Mouse (Mus musculus): ENCODE measurements around the gene Pcbp4. TPM values are rescaled to one million over a fixed set of nuclear protein-coding genes. Genes with fewer than 3 reads are reported as not detected.

Pcbp4 gene
- polyA plus RNA-seq, 2 experiments = 5.7 to 11.3 TPM

DNA sequence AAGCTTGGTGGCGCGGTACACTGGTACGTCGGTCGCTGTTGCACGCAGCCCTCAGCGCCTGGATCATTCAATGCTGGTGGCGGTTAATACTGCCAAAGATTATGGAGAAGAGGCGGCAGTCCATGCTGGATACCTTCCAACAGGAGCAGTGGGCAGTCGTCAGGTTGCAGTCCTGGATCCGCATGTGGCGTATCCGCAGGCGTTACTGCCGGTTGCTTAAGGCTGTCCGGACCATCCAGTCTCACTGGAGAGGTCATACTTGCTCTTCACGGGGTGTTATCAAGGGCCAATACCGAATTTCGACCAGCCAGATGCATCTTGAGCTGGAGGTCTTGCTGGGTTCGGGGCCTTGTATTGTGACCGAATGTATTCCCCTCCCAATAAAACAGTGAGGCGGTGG is 48.8 kb downstream of the Pcbp4 start:
- Histone ChIP-seq H3K27ac (no peak overlapping the region), H3K4me2 (ENCODE audit: low read depth) (no peak overlapping the region), H3K4me3 (ENCODE audit: insufficient read depth in 1 of 2, low read depth in 2 of 2, low read length in 2 of 2) (no peak overlapping the region), H3K27me3 (ENCODE audit: control insufficient read depth, insufficient read depth, low read length) (no peaks in the 10 kb centered on the region), H3K9me3 (ENCODE audit: control insufficient read depth, low read length) (no peaks in the 10 kb centered on the region), H3K36me3 (replicated peaks; ENCODE audit: control insufficient read depth, insufficient read depth, low read depth) (no peaks in the 10 kb centered on the region), H3K4me1 (replicated peaks; ENCODE audit: control insufficient read depth in 2 of 2, insufficient read depth in 2 of 2, low read length in 1 of 2) (no peaks in the 10 kb centered on the region), H3K9ac (replicated peaks) (no peak overlapping the region)
- no peak for DNase-seq (ENCODE audit: low read depth in 3 of 3, low spot score in 3 of 3)
- TF ChIP-seq EP300 (IDR thresholded peaks at IDR 0.05; ENCODE audit: low read depth) = no peak
- TF ChIP-seq CTCF (IDR thresholded peaks at IDR 0.05; ENCODE audit: low read depth) = no peak
- no peak for ATAC-seq (ENCODE audit: insufficient read depth)
- 73% methylated on average over 22 of the region's 22 CpGs for WGBS (ENCODE audit: insufficient replicate concordance)

DNA sequence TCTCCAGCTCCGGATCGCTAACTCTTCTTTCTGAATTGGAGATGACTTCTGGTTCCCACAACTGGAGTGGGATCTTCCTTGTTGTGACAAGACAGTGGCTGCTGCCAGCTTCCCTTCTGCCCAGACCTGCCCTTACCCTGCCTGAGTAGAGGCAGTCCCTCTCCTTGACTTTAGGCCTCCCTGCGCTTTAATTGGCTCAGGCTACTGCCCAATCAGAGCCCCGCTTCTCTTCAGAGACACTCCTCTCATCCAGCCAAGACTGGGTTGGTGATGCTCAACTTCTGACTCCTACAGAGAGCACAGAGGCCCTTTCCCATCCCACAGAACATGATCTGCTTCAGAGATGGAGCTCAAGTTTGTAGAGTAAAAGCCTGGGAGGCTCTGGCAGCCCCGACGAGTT is 51.2 kb downstream of the Pcbp4 start:
- H3K9me3 ChIP-seq (ENCODE audit: control insufficient read depth, low read length) = no peaks in the 10 kb centered on the region
- DNase-seq (ENCODE audit: low read depth in 3 of 3, low spot score in 3 of 3) = no peak
- H3K27me3 ChIP-seq (ENCODE audit: control insufficient read depth, insufficient read depth, low read length) = no peaks in the 10 kb centered on the region
- H3K4me1 ChIP-seq (replicated peaks; ENCODE audit: control insufficient read depth in 2 of 2, insufficient read depth in 2 of 2, low read length in 1 of 2) = no peaks in the 10 kb centered on the region
- no peaks in the 10 kb centered on the region for H3K36me3 ChIP-seq (replicated peaks; ENCODE audit: control insufficient read depth, insufficient read depth, low read depth)
- no peak for TF ChIP-seq EP300 (IDR thresholded peaks at IDR 0.05; ENCODE audit: low read depth)
- TF ChIP-seq CTCF (IDR thresholded peaks at IDR 0.05; ENCODE audit: low read depth) = no peak
- H3K9ac ChIP-seq (replicated peaks) = no peak overlapping the region
- no peak overlapping the region for H3K27ac ChIP-seq
- 63% methylated on average over 6 of the region's 6 CpGs for WGBS (ENCODE audit: insufficient replicate concordance)
- ATAC-seq (ENCODE audit: insufficient read depth) = no peak
- no peak overlapping the region for H3K4me2 ChIP-seq (ENCODE audit: low read depth)
- no peak overlapping the region for H3K4me3 ChIP-seq (ENCODE audit: insufficient read depth in 1 of 2, low read depth in 2 of 2, low read length in 2 of 2)

DNA sequence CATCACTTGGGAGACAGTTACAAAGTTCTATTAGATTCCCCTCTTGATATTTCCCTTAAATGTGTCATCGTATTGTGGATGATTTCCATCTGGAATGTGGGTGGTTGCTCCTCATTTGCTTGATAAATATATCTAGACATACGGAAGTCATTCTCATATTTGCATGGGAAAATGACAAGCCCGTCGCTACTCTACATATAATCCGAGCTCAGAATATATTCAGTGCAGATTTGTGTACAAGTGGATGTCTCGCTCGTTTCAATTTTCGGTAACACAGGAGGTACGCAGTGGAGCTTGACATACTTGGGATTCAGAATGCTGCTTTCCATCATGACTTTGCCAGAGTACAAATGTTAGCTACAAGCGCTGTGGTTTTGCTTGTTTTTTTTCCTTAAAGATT is 56.3 kb downstream of the Pcbp4 start:
- no peaks in the 10 kb centered on the region for H3K9me3 ChIP-seq (ENCODE audit: control insufficient read depth, low read length)
- H3K36me3 ChIP-seq (replicated peaks; ENCODE audit: control insufficient read depth, insufficient read depth, low read depth) = no peaks in the 10 kb centered on the region
- WGBS (ENCODE audit: insufficient replicate concordance) = 76% methylated on average over 10 of the region's 10 CpGs
- H3K27me3 ChIP-seq (ENCODE audit: control insufficient read depth, insufficient read depth, low read length) = no peaks in the 10 kb centered on the region
- no peak for ATAC-seq (ENCODE audit: insufficient read depth)
- TF ChIP-seq CTCF (IDR thresholded peaks at IDR 0.05; ENCODE audit: low read depth) (no peak), EP300 (IDR thresholded peaks at IDR 0.05; ENCODE audit: low read depth) (no peak)
- H3K27ac ChIP-seq = no peak overlapping the region
- no peak overlapping the region for H3K4me2 ChIP-seq (ENCODE audit: low read depth)
- peaks cover 0 to 5% of the 10 kb centered on the region in 2 experiments; a peak in 1 of 4 replicates for H3K4me1 ChIP-seq (replicated peaks; ENCODE audit: control insufficient read depth in 2 of 2, insufficient read depth in 2 of 2, low read length in 1 of 2)
- H3K4me3 ChIP-seq (ENCODE audit: insufficient read depth in 1 of 2, low read depth in 2 of 2, low read length in 2 of 2) = no peak overlapping the region
- no peak overlapping the region for H3K9ac ChIP-seq (replicated peaks)
- DNase-seq (ENCODE audit: low read depth in 3 of 3, low spot score in 3 of 3) = no peak

DNA sequence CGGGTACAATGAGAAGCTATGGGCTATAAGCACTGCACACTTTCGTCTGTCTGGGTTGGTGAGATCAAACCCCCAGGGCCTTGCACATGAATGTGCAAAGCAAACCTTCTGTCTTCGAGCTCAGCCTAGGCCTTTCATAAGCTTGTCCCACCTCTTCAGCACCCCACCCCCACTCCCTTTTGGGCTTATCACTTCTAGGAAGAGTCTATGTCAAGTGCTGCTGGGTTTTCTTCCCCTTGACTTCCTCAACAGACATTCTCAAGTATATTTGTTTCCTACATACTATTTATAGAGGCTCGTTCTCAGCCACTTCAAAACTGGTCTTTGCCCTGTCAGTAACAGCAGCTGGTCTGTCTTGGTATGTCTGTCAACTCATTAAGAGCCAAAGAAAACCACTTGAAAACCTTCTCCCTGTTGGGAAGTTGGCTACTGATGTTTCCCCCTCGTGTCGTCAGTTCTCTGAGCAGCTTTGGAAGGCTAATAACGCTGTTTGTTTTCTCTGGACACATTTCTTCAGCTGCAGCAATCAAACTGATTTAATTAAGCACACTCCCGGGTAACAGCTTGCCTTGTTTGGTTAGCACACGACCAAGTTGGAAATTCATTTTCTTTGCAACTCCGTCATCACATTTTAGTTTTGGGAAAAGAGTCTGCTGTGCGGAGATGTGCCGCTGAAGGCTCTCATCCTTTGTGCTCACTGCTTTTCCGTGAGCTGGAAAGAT is 59.8 kb downstream of the Pcbp4 start:
- ATAC-seq (ENCODE audit: insufficient read depth) = no peak
- Histone ChIP-seq H3K27ac (no peak overlapping the region), H3K9me3 (ENCODE audit: control insufficient read depth, low read length) (no peaks in the 10 kb centered on the region), H3K4me3 (ENCODE audit: insufficient read depth in 1 of 2, low read depth in 2 of 2, low read length in 2 of 2) (no peak overlapping the region), H3K9ac (replicated peaks) (no peak overlapping the region), H3K4me2 (ENCODE audit: low read depth) (no peak overlapping the region), H3K27me3 (ENCODE audit: control insufficient read depth, insufficient read depth, low read length) (no peaks in the 10 kb centered on the region), H3K4me1 (replicated peaks; ENCODE audit: control insufficient read depth in 2 of 2, insufficient read depth in 2 of 2, low read length in 1 of 2) (peaks cover 0 to 5% of the 10 kb centered on the region in 2 experiments; a peak in 1 of 4 replicates), H3K36me3 (replicated peaks; ENCODE audit: control insufficient read depth, insufficient read depth, low read depth) (no peaks in the 10 kb centered on the region)
- TF ChIP-seq EP300 (IDR thresholded peaks at IDR 0.05; ENCODE audit: low read depth) (no peak), CTCF (IDR thresholded peaks at IDR 0.05; ENCODE audit: low read depth) (no peak)
- DNase-seq (ENCODE audit: low read depth in 3 of 3, low spot score in 3 of 3) = no peak
- 41% methylated on average over 13 of the region's 13 CpGs for WGBS (ENCODE audit: insufficient replicate concordance)

DNA sequence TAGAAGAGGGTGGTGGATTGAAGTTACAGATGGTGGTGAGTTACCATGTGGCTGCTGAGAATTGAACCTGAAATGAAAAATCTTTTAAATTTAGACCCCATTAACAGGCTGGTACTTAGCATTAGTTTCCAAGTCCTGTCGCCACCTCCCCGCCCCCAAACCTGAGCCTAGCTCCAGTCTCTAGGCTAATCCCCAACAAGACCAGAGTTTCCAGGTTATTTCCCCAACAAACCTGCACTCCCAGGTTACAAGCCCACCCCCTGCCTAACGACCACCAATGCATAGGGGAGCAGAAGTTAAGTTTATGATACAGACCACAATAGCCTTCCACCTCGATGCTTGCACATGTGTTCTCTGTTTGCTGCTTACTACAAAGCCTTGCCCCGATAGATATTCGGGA is 60.5 kb downstream of the Pcbp4 start:
- no peak for DNase-seq (ENCODE audit: low read depth in 3 of 3, low spot score in 3 of 3)
- Histone ChIP-seq H3K4me1 (replicated peaks; ENCODE audit: control insufficient read depth in 2 of 2, insufficient read depth in 2 of 2, low read length in 1 of 2) (peaks cover 0 to 5% of the 10 kb centered on the region in 2 experiments; a peak in 1 of 4 replicates), H3K9me3 (ENCODE audit: control insufficient read depth, low read length) (no peaks in the 10 kb centered on the region), H3K27me3 (ENCODE audit: control insufficient read depth, insufficient read depth, low read length) (no peaks in the 10 kb centered on the region), H3K4me3 (ENCODE audit: insufficient read depth in 1 of 2, low read depth in 2 of 2, low read length in 2 of 2) (no peak overlapping the region), H3K9ac (replicated peaks) (no peak overlapping the region), H3K4me2 (ENCODE audit: low read depth) (no peak overlapping the region), H3K36me3 (replicated peaks; ENCODE audit: control insufficient read depth, insufficient read depth, low read depth) (no peaks in the 10 kb centered on the region), H3K27ac (no peak overlapping the region)
- no peak for ATAC-seq (ENCODE audit: insufficient read depth)
- 62% methylated on average over 6 of the region's 6 CpGs for WGBS (ENCODE audit: insufficient replicate concordance)
- TF ChIP-seq EP300 (IDR thresholded peaks at IDR 0.05; ENCODE audit: low read depth) = no peak
- TF ChIP-seq CTCF (IDR thresholded peaks at IDR 0.05; ENCODE audit: low read depth) = no peak

Other genes with a start within 250 kb of the Pcbp4 start
- gene Tlr9, start 230.7 kb upstream of the Pcbp4 start, polyA plus RNA-seq (2012; rRNA removed) = 0.29 and 0.45 TPM in 2 replicates
- 0.06 and 0.08 TPM in 2 replicates for gene Tlr9, start 230.7 kb upstream of the Pcbp4 start, polyA plus RNA-seq (2014; fragmentation: Nextera tagmentation; extraction: Ambion mirVana)
- 29.2 and 29.8 TPM in 2 replicates for gene Alas1, start 204.6 kb upstream of the Pcbp4 start, polyA plus RNA-seq (2012; rRNA removed)
- gene Alas1, start 204.6 kb upstream of the Pcbp4 start, polyA plus RNA-seq (2014; fragmentation: Nextera tagmentation; extraction: Ambion mirVana) = 36.9 and 43.6 TPM in 2 replicates
- 17.8 and 18.5 TPM in 2 replicates for gene Poc1a, start 172.2 kb upstream of the Pcbp4 start, polyA plus RNA-seq (2012; rRNA removed)
- 21.4 and 23.7 TPM in 2 replicates for gene Poc1a, start 172.2 kb upstream of the Pcbp4 start, polyA plus RNA-seq (2014; fragmentation: Nextera tagmentation; extraction: Ambion mirVana)
- 8.2 and 10.0 TPM in 2 replicates for gene Dusp7, start 84.7 kb upstream of the Pcbp4 start, polyA plus RNA-seq (2012; rRNA removed)
- 4.4 and 4.5 TPM in 2 replicates for gene Dusp7, start 84.7 kb upstream of the Pcbp4 start, polyA plus RNA-seq (2014; fragmentation: Nextera tagmentation; extraction: Ambion mirVana)
- 718 and 743 TPM in 2 replicates for gene Rpl29, start 23.8 kb upstream of the Pcbp4 start, polyA plus RNA-seq (2012; rRNA removed)
- 713 and 720 TPM in 2 replicates for gene Rpl29, start 23.8 kb upstream of the Pcbp4 start, polyA plus RNA-seq (2014; fragmentation: Nextera tagmentation; extraction: Ambion mirVana)
- gene Acy1, start 15.0 kb upstream of the Pcbp4 start, polyA plus RNA-seq (2012; rRNA removed) = 13.6 and 19.5 TPM in 2 replicates
- 26.7 and 26.8 TPM in 2 replicates for gene Acy1, start 15.0 kb upstream of the Pcbp4 start, polyA plus RNA-seq (2014; fragmentation: Nextera tagmentation; extraction: Ambion mirVana)
- gene Abhd14b, start 5.8 kb upstream of the Pcbp4 start, polyA plus RNA-seq (2012; rRNA removed) = 17.3 and 23.7 TPM in 2 replicates
- gene Abhd14b, start 5.8 kb upstream of the Pcbp4 start, polyA plus RNA-seq (2014; fragmentation: Nextera tagmentation; extraction: Ambion mirVana) = 24.9 and 25.2 TPM in 2 replicates
- 14.4 and 16.4 TPM in 2 replicates for gene Abhd14a, start 5.6 kb upstream of the Pcbp4 start, polyA plus RNA-seq (2012; rRNA removed)
- 14.3 and 16.3 TPM in 2 replicates for gene Abhd14a, start 5.6 kb upstream of the Pcbp4 start, polyA plus RNA-seq (2014; fragmentation: Nextera tagmentation; extraction: Ambion mirVana)
- not detected in 2 replicates for gene Gpr62, start 12.6 kb downstream of the Pcbp4 start, polyA plus RNA-seq (2012; rRNA removed)
- gene Gpr62, start 12.6 kb downstream of the Pcbp4 start, polyA plus RNA-seq (2014; fragmentation: Nextera tagmentation; extraction: Ambion mirVana) = not detected in 2 replicates
- 18.1 and 18.8 TPM in 2 replicates for gene Rrp9, start 22.7 kb downstream of the Pcbp4 start, polyA plus RNA-seq (2012; rRNA removed)
- 22.1 and 25.1 TPM in 2 replicates for gene Rrp9, start 22.7 kb downstream of the Pcbp4 start, polyA plus RNA-seq (2014; fragmentation: Nextera tagmentation; extraction: Ambion mirVana)
- gene Parp3, start 23.7 kb downstream of the Pcbp4 start, polyA plus RNA-seq (2012; rRNA removed) = 1.3 TPM in 2 replicates
- gene Parp3, start 23.7 kb downstream of the Pcbp4 start, polyA plus RNA-seq (2014; fragmentation: Nextera tagmentation; extraction: Ambion mirVana) = 0.77 and 0.91 TPM in 2 replicates
- not detected in 2 replicates for gene Iqcf1, start 46.7 kb downstream of the Pcbp4 start, polyA plus RNA-seq (2012; rRNA removed)
- not detected in 2 replicates for gene Iqcf1, start 46.7 kb downstream of the Pcbp4 start, polyA plus RNA-seq (2014; fragmentation: Nextera tagmentation; extraction: Ambion mirVana)
- gene Iqcf5, start 61.3 kb downstream of the Pcbp4 start, polyA plus RNA-seq (2012; rRNA removed) = not detected in 2 replicates
- gene Iqcf5, start 61.3 kb downstream of the Pcbp4 start, polyA plus RNA-seq (2014; fragmentation: Nextera tagmentation; extraction: Ambion mirVana) = not detected in 2 replicates
- not detected in 2 replicates for gene Iqcf3, start 108.3 kb downstream of the Pcbp4 start, polyA plus RNA-seq (2012; rRNA removed)
- gene Iqcf3, start 108.3 kb downstream of the Pcbp4 start, polyA plus RNA-seq (2014; fragmentation: Nextera tagmentation; extraction: Ambion mirVana) = not detected in 2 replicates
- gene Iqcf4, start 117.7 kb downstream of the Pcbp4 start, polyA plus RNA-seq (2012; rRNA removed) = not detected in 2 replicates
- not detected in 2 replicates for gene Iqcf4, start 117.7 kb downstream of the Pcbp4 start, polyA plus RNA-seq (2014; fragmentation: Nextera tagmentation; extraction: Ambion mirVana)
- gene Iqcf6, start 173.3 kb downstream of the Pcbp4 start, polyA plus RNA-seq (2012; rRNA removed) = not detected in 2 replicates
- gene Iqcf6, start 173.3 kb downstream of the Pcbp4 start, polyA plus RNA-seq (2014; fragmentation: Nextera tagmentation; extraction: Ambion mirVana) = not detected in 2 replicates
- 0.02 TPM in 1 of 2 replicates, not detected in the other for gene Grm2, start 202.8 kb downstream of the Pcbp4 start, polyA plus RNA-seq (2012; rRNA removed)
- not detected in 2 replicates for gene Grm2, start 202.8 kb downstream of the Pcbp4 start, polyA plus RNA-seq (2014; fragmentation: Nextera tagmentation; extraction: Ambion mirVana)
- 9.4 and 11.3 TPM in 2 replicates for gene Tex264, start 232.6 kb downstream of the Pcbp4 start, polyA plus RNA-seq (2012; rRNA removed)
- gene Tex264, start 232.6 kb downstream of the Pcbp4 start, polyA plus RNA-seq (2014; fragmentation: Nextera tagmentation; extraction: Ambion mirVana) = 11.5 and 12.1 TPM in 2 replicates